Mouse (Mus musculus) heart, postnatal 0 days (tissue): Measurements from ENCODE around the gene Arhgef11.

ENCODE experiments used
- CTCF ChIP-seq: IDR thresholded peaks from 2 replicates; pipeline ENCODE4 v1.5.1; 2016; ENCODE audit warnings: antibody characterized with exemption, control low read depth, low read depth
- EP300 ChIP-seq: IDR thresholded peaks from 2 replicates; pipeline ENCODE4 v1.6.1; 2016; ENCODE audit warnings: antibody characterized with exemption, low read depth

- TF ChIP-seq EP300 (no peak), CTCF (no peak)
Observed at GRCm38 (mm10) chr3:87624899-87625298, 7.5 kb downstream of the Arhgef11 start.
